7 mouse cellular contexts compared by ENCODE assay signal in genomic region chr17:35135591-35136320, GRCm38 (mm10). TPM values are rescaled to one million over a fixed set of nuclear protein-coding genes. Genes with fewer than 3 reads are reported as not detected.
DNase-seq lines count a peak whose midpoint lies in the region; ATAC-seq lines count a peak whose summit lies in the region.

No protein-coding gene starts in this region.

- H3K9me3 ChIP-seq in lung, embryonic 15.5 days: no peaks in the 10 kb centered on the region
- no peaks in the 10 kb centered on the region for H3K9me3 ChIP-seq in intestine, embryonic 14.5 days (ENCODE audit: control insufficient read depth, low read length)
- H3K9me3 ChIP-seq in midbrain, embryonic 14.5 days (ENCODE audit: control insufficient read depth, low read length): no peaks in the 10 kb centered on the region

- ATAC-seq in lung, embryonic 15.5 days (ENCODE audit: borderline replicate concordance, extremely low read depth, low FRiP score, low TSS enrichment): peak; percentile 53
- ATAC-seq in common myeloid progenitor, adult 5-6 weeks (replicated peaks; ENCODE audit: low read depth, poor library complexity, severe bottlenecking): peak; percentile 46
- peak; percentile 72 for ATAC-seq in intestine, embryonic 14.5 days (replicated peaks; ENCODE audit: low FRiP score, low TSS enrichment, low read depth)
- ATAC-seq in midbrain, embryonic 14.5 days (ENCODE audit: low FRiP score, low TSS enrichment): peak; percentile 75

- under 1% methylated on average over 43 of the region's 43 CpGs for WGBS in lung, embryonic 15.5 days
- under 1% methylated on average over 43 of the region's 43 CpGs for WGBS in intestine, embryonic 14.5 days
- WGBS in midbrain, embryonic 14.5 days: under 1% methylated on average over 42 of the region's 43 CpGs

- no peaks in the 10 kb centered on the region for H3K27me3 ChIP-seq in lung, embryonic 15.5 days
- no peaks in the 10 kb centered on the region for H3K27me3 ChIP-seq in intestine, embryonic 14.5 days (replicated peaks; ENCODE audit: control insufficient read depth, insufficient read depth, low read length)
- no peaks in the 10 kb centered on the region for H3K27me3 ChIP-seq in midbrain, embryonic 14.5 days (ENCODE audit: control insufficient read depth, insufficient read depth, low read length)

- peak overlapping the region; percentile 78 for H3K9ac ChIP-seq in lung, embryonic 15.5 days
- peak overlapping the region; percentile 86 for H3K9ac ChIP-seq in intestine, embryonic 14.5 days (ENCODE audit: low read length)
- H3K9ac ChIP-seq in midbrain, embryonic 14.5 days (replicated peaks; ENCODE audit: low read length): peak overlapping the region; percentile 75

- peaks cover 28% of the 10 kb centered on the region for H3K36me3 ChIP-seq in lung, embryonic 15.5 days
- H3K36me3 ChIP-seq in intestine, embryonic 14.5 days (ENCODE audit: control insufficient read depth, insufficient read depth, low read length): peaks cover 28% of the 10 kb centered on the region
- peaks cover 26% of the 10 kb centered on the region for H3K36me3 ChIP-seq in midbrain, embryonic 14.5 days (ENCODE audit: control insufficient read depth, insufficient read depth, low read length)

- H3K27ac ChIP-seq in lung, embryonic 15.5 days: peak overlapping the region; percentile 94
- peak overlapping the region; percentile 97 for H3K27ac ChIP-seq in intestine, embryonic 14.5 days (ENCODE audit: low read depth)
- peak overlapping the region; percentile 96 for H3K27ac ChIP-seq in midbrain, embryonic 14.5 days (replicated peaks; ENCODE audit: low read depth, low read length)

- peak overlapping the region; percentile 79 for H3K4me2 ChIP-seq in lung, embryonic 15.5 days
- H3K4me2 ChIP-seq in intestine, embryonic 14.5 days (ENCODE audit: low read length): peak overlapping the region; percentile 93
- peak overlapping the region; percentile 92 for H3K4me2 ChIP-seq in midbrain, embryonic 14.5 days (ENCODE audit: low read length)

- intact Hi-C loops in gastrocnemius, postnatal 36 days (cut with DNase I): no loop called here

- DNase-seq in lung, postnatal 4 days: no peak
- DNase-seq in intestine, embryonic 14.5 days (ENCODE audit: low spot score): no peak
- no peak for DNase-seq in midbrain, embryonic 14.5 days
- no peak for DNase-seq in layer of hippocampus, adult 9-10 months (ENCODE audit: low spot score)
- DNase-seq in gastrocnemius, postnatal 36 days: no peak

- peak overlapping the region; percentile 82 for H3K4me3 ChIP-seq in lung, embryonic 15.5 days
- peak overlapping the region; percentile 80 for H3K4me3 ChIP-seq in intestine, embryonic 14.5 days (ENCODE audit: low read depth, low read length)
- peak overlapping the region; percentile 75 for H3K4me3 ChIP-seq in midbrain, embryonic 14.5 days (replicated peaks; ENCODE audit: low read depth, low read length)

- H3K4me1 ChIP-seq in lung, embryonic 15.5 days: peaks cover 19% of the 10 kb centered on the region
- peaks cover 13% of the 10 kb centered on the region for H3K4me1 ChIP-seq in intestine, embryonic 14.5 days (replicated peaks; ENCODE audit: control insufficient read depth, insufficient read depth, low read length)
- peaks cover 13% of the 10 kb centered on the region for H3K4me1 ChIP-seq in midbrain, embryonic 14.5 days (ENCODE audit: control insufficient read depth, insufficient read depth, low read length)

RNA-seq across cellular contexts. Expression of gene Bag6, which starts 0.8 kb away (rescaled TPM):
- polyA plus RNA-seq in lung, embryonic 15.5 days (2015; fragmentation: Nextera tagmentation; extraction: Ambion mirVana): 48.6 and 51.2 TPM in 2 replicates
- total RNA-seq in common myeloid progenitor, adult 5-6 weeks (2017): 58.8 and 103 TPM in 2 replicates
- polyA plus RNA-seq in intestine, embryonic 14.5 days (2014; fragmentation: Nextera tagmentation; extraction: Ambion mirVana): 75.5 and 79.5 TPM in 2 replicates
- polyA plus RNA-seq in midbrain, embryonic 14.5 days (2014; fragmentation: Nextera tagmentation; extraction: Ambion mirVana): 122 and 136 TPM in 2 replicates
- 100 to 1,000 TPM; 191 to 208 TPM for total RNA-seq in gastrocnemius, postnatal 36 days (2021)

RNA-seq across cellular contexts. Expression of gene Apom, which starts 3.9 kb away (rescaled TPM):
- 1.0 and 3.9 TPM in 2 replicates for polyA plus RNA-seq in lung, embryonic 15.5 days (2015; fragmentation: Nextera tagmentation; extraction: Ambion mirVana)
- not detected in 2 replicates for total RNA-seq in common myeloid progenitor, adult 5-6 weeks (2017)
- 0.95 and 1.5 TPM in 2 replicates for polyA plus RNA-seq in intestine, embryonic 14.5 days (2014; fragmentation: Nextera tagmentation; extraction: Ambion mirVana)
- 0.57 TPM in 1 of 2 replicates, not detected in the other for polyA plus RNA-seq in midbrain, embryonic 14.5 days (2014; fragmentation: Nextera tagmentation; extraction: Ambion mirVana)
- total RNA-seq in gastrocnemius, postnatal 36 days (2021): not detected

RNA-seq across cellular contexts. Expression of gene D17H6S53E, which starts 9.6 kb away (rescaled TPM):
- 9.6 and 9.7 TPM in 2 replicates for polyA plus RNA-seq in lung, embryonic 15.5 days (2015; fragmentation: Nextera tagmentation; extraction: Ambion mirVana)
- total RNA-seq in common myeloid progenitor, adult 5-6 weeks (2017): 6.3 and 8.2 TPM in 2 replicates
- 8.4 and 10.8 TPM in 2 replicates for polyA plus RNA-seq in intestine, embryonic 14.5 days (2014; fragmentation: Nextera tagmentation; extraction: Ambion mirVana)
- 6.0 and 6.8 TPM in 2 replicates for polyA plus RNA-seq in midbrain, embryonic 14.5 days (2014; fragmentation: Nextera tagmentation; extraction: Ambion mirVana)
- total RNA-seq in gastrocnemius, postnatal 36 days (2021): 10 to 100 TPM; 13.0 to 17.0 TPM

RNA-seq across cellular contexts. Expression of gene Csnk2b, which starts 13.9 kb away (rescaled TPM):
- 265 TPM in 2 replicates for polyA plus RNA-seq in lung, embryonic 15.5 days (2015; fragmentation: Nextera tagmentation; extraction: Ambion mirVana)
- total RNA-seq in common myeloid progenitor, adult 5-6 weeks (2017): 286 and 306 TPM in 2 replicates
- 275 and 286 TPM in 2 replicates for polyA plus RNA-seq in intestine, embryonic 14.5 days (2014; fragmentation: Nextera tagmentation; extraction: Ambion mirVana)
- 328 and 334 TPM in 2 replicates for polyA plus RNA-seq in midbrain, embryonic 14.5 days (2014; fragmentation: Nextera tagmentation; extraction: Ambion mirVana)
- 100 to 1,000 TPM; 145 to 170 TPM for total RNA-seq in gastrocnemius, postnatal 36 days (2021)

RNA-seq across cellular contexts. Expression of gene Gpank1, which starts 14.5 kb away (rescaled TPM):
- polyA plus RNA-seq in lung, embryonic 15.5 days (2015; fragmentation: Nextera tagmentation; extraction: Ambion mirVana): 17.7 and 18.0 TPM in 2 replicates
- total RNA-seq in common myeloid progenitor, adult 5-6 weeks (2017): 39.5 and 50.1 TPM in 2 replicates
- 19.7 and 24.7 TPM in 2 replicates for polyA plus RNA-seq in intestine, embryonic 14.5 days (2014; fragmentation: Nextera tagmentation; extraction: Ambion mirVana)
- 24.2 and 25.4 TPM in 2 replicates for polyA plus RNA-seq in midbrain, embryonic 14.5 days (2014; fragmentation: Nextera tagmentation; extraction: Ambion mirVana)
- total RNA-seq in gastrocnemius, postnatal 36 days (2021): 1 to 10 TPM; 6.0 to 7.8 TPM
